Mouse (Mus musculus): ENCODE data around the gene Vmn1r115. TPM values are rescaled to one million over a fixed set of nuclear protein-coding genes. Genes with fewer than 3 reads are reported as not detected.

Gene Vmn1r115
- polyA plus RNA-seq (2014; fragmentation: Illumina TruSeq; extraction: RNeasy Lipid Tissue Mini Kit (QIAGEN cat#74804); ENCODE audit: low read depth, low replicate concordance): not detected

DNA sequence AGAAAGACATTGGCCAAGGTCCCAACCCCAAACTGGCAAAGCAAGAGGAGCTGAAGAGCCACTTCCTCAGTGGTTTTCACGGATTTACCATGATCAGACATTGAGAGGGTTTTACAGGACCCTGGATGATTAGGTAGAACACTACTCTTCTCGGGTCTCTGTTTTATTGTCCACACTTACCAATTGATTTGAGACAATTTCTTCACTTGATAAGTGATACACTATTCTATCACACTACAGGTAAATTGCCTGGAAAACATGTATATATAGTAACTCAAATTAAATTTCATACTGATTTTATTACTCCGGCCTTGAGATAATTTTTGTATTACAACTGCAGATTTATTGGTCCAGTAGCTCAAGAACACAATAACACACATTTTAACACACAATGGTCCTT is at the start of gene Vmn1r115:
Vmn1r115 (minus strand) TSS at position 101 of the 400 bp plus-strand sequence.

DNA sequence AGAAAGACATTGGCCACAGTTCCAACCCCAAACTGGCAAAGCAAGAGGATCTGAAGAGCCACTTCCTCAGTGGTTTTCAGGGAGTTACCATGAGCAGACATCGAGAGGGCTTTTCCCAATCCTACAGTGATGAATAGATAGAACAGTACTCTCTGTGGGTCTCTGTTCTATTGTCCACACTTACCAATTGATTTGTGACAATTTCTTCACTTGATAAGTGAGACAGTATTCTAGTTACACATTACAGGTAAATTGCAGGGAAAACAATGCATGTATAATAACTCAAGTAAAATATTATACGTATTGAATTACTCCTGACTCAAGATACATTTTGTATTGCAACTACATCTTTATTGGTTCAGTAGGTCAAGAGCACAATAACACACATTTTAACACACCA is 39.2 kb upstream of the Vmn1r115 start, which contains the start of gene Vmn1r117:
Vmn1r117 (minus strand) TSS at position 101 of the 400 bp plus-strand sequence.

DNA sequence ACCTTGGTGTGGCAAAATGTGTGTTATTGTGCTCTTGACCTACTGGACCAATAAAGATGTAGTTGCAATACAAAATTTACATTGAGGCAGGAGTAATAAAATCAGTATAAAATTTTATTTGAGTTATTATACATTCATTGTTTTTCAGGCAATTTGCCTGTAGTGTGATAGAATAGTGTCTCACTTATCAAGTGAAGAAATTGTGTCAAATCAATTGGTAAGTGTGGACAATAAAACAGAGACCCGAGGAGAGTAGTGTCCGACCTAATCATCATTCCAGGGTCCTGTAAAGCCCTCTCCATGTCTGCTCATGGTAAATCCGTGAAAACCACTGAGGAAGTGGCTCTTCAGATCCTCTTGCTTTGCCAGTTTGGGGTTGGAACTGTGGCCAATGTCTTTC is 27.2 kb upstream of the Vmn1r115 start, which contains the start of gene Vmn1r116:
Vmn1r116 (plus strand) TSS at position 301 of the 400 bp plus-strand sequence.

DNA sequence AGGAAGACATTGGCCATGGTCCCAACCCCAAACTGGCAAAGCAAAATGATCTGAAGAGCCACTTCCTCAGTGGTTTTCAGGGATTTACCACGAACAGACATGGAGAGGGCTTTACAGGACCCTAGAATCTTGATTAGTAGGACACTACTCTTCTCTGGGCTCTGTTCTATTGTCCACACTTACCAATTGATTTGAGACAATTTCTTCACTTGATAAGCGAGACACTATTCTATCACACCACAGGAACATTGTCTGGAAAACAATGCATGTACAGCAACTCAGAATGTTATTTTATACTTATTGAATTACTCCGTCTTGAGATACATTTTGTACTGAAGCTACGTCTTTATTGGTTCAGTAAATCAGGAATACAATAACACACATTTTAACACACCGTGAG is 32.7 kb downstream of the Vmn1r115 start, which contains the start of gene Vmn1r114:
Vmn1r114 (minus strand) TSS at position 101 of the 400 bp plus-strand sequence.

Other genes with a start within 250 kb of the Vmn1r115 start
- not detected for gene Gm4513, start 246.0 kb downstream of the Vmn1r115 start, polyA plus RNA-seq (2014; fragmentation: Illumina TruSeq; extraction: RNeasy Lipid Tissue Mini Kit (QIAGEN cat#74804); ENCODE audit: low read depth, low replicate concordance)
- gene Vmn1r107, start 176.1 kb downstream of the Vmn1r115 start, polyA plus RNA-seq (2014; fragmentation: Illumina TruSeq; extraction: RNeasy Lipid Tissue Mini Kit (QIAGEN cat#74804); ENCODE audit: low read depth, low replicate concordance): not detected
- not detected for gene Vmn1r111, start 141.8 kb downstream of the Vmn1r115 start, polyA plus RNA-seq (2014; fragmentation: Illumina TruSeq; extraction: RNeasy Lipid Tissue Mini Kit (QIAGEN cat#74804); ENCODE audit: low read depth, low replicate concordance)
- gene Gm10668, start 114.4 kb downstream of the Vmn1r115 start, polyA plus RNA-seq (2014; fragmentation: Illumina TruSeq; extraction: RNeasy Lipid Tissue Mini Kit (QIAGEN cat#74804); ENCODE audit: low read depth, low replicate concordance): not detected
- gene Vmn1r112, start 73.8 kb downstream of the Vmn1r115 start, polyA plus RNA-seq (2014; fragmentation: Illumina TruSeq; extraction: RNeasy Lipid Tissue Mini Kit (QIAGEN cat#74804); ENCODE audit: low read depth, low replicate concordance): not detected
- not detected for gene Vmn1r113, start 57.7 kb downstream of the Vmn1r115 start, polyA plus RNA-seq (2014; fragmentation: Illumina TruSeq; extraction: RNeasy Lipid Tissue Mini Kit (QIAGEN cat#74804); ENCODE audit: low read depth, low replicate concordance)
- not detected for gene Vmn1r114, start 32.8 kb downstream of the Vmn1r115 start, polyA plus RNA-seq (2014; fragmentation: Illumina TruSeq; extraction: RNeasy Lipid Tissue Mini Kit (QIAGEN cat#74804); ENCODE audit: low read depth, low replicate concordance)
- gene Vmn1r116, start 27.3 kb upstream of the Vmn1r115 start, polyA plus RNA-seq (2014; fragmentation: Illumina TruSeq; extraction: RNeasy Lipid Tissue Mini Kit (QIAGEN cat#74804); ENCODE audit: low read depth, low replicate concordance): not detected
- not detected for gene Vmn1r117, start 39.1 kb upstream of the Vmn1r115 start, polyA plus RNA-seq (2014; fragmentation: Illumina TruSeq; extraction: RNeasy Lipid Tissue Mini Kit (QIAGEN cat#74804); ENCODE audit: low read depth, low replicate concordance)
- not detected for gene Vmn1r118, start 67.4 kb upstream of the Vmn1r115 start, polyA plus RNA-seq (2014; fragmentation: Illumina TruSeq; extraction: RNeasy Lipid Tissue Mini Kit (QIAGEN cat#74804); ENCODE audit: low read depth, low replicate concordance)
- gene Vmn1r119, start 167.5 kb upstream of the Vmn1r115 start, polyA plus RNA-seq (2014; fragmentation: Illumina TruSeq; extraction: RNeasy Lipid Tissue Mini Kit (QIAGEN cat#74804); ENCODE audit: low read depth, low replicate concordance): not detected
- gene Vmn1r120, start 208.8 kb upstream of the Vmn1r115 start, polyA plus RNA-seq (2014; fragmentation: Illumina TruSeq; extraction: RNeasy Lipid Tissue Mini Kit (QIAGEN cat#74804); ENCODE audit: low read depth, low replicate concordance): not detected

Data from adrenal gland, adult 10 weeks (tissue).